Mouse (Mus musculus) liver, embryonic 16.5 days (tissue): ENCODE data around the gene Smyd1. TPM values are rescaled to one million over a fixed set of nuclear protein-coding genes. Genes with fewer than 3 reads are reported as not detected.

Experiments used
- ATAC-seq: fragments of 200-750 bp; cut with Nextera tagmentation; 2 replicates; pipeline ENCODE4 v1.8.0; 2017; ENCODE audit warnings: low read depth, mild to moderate bottlenecking, moderate number of reproducible peaks, moderate library complexity
- H3K27ac ChIP-seq: fragments of 300-500 bp; sonication (generic); 2 replicates; pipeline ENCODE4 v1.5.1; 2014; ENCODE audit warnings: mild to moderate bottlenecking, low read length
- H3K27me3 ChIP-seq: fragments of 300-500 bp; sonication (generic); 2 replicates; pipeline ENCODE4 v1.6.1; 2014; ENCODE audit warnings: low read depth, low read length, mixed read lengths; ENCODE audit not compliant: control insufficient read depth, insufficient read depth
- H3K36me3 ChIP-seq: fragments of 300-500 bp; sonication (generic); 2 replicates; pipeline ENCODE4 v1.6.1; 2014; ENCODE audit warnings: mild to moderate bottlenecking; ENCODE audit not compliant: control insufficient read depth, insufficient read depth
- H3K4me1 ChIP-seq: fragments of 300-500 bp; sonication (generic); 2 replicates; pipeline ENCODE4 v1.6.1; 2014; ENCODE audit warnings: low read depth, low read length, mixed read lengths; ENCODE audit not compliant: control insufficient read depth
- H3K4me2 ChIP-seq: fragments of 300-500 bp; sonication (generic); 2 replicates; pipeline ENCODE4 v1.6.1; 2014; ENCODE audit warnings: low read depth, low read length, mixed read lengths
- H3K4me3 ChIP-seq: fragments of 300-500 bp; sonication (generic); 2 replicates; pipeline ENCODE4 v1.5.1; 2014; ENCODE audit warnings: low read depth, mild to moderate bottlenecking, low read length
- H3K9ac ChIP-seq: fragments of 300-500 bp; sonication (generic); 2 replicates; pipeline ENCODE4 v1.6.1; 2014; ENCODE audit warnings: low read depth, low read length
- H3K9me3 ChIP-seq: fragments of 300-500 bp; sonication (generic); replicated peaks from 2 replicates; pipeline ENCODE4 v1.6.1; 2016; ENCODE audit warnings: low read length; ENCODE audit not compliant: control insufficient read depth
- WGBS: fragments of 180-500 bp; shearing (Covaris S2); extraction: QIAGEN DNeasy Blood & Tissue Kit; methylation state at CpG from one replicate; pipeline ENCODE4 v1.1.7; 2014; ENCODE audit not compliant: insufficient replicate concordance; 5-methylcytosine and 5-hydroxymethylcytosine counted together
- polyA plus RNA-seq: library from polyadenylated mRNA; unstranded; fragments of >200 nt; fragmentation: Nextera tagmentation; extraction: Ambion mirVana; gene quantifications from 2 replicates; pipeline ENCODE4 v1.2.1, GENCODE M21; 2015

Gene Smyd1
- polyA plus RNA-seq, 1 experiment from 2014 or later: 0.64 TPM

GRCm38 (mm10) chr6:71298751-71299150, 23.3 kb downstream of the Smyd1 start:
- Histone ChIP-seq H3K27ac (no peak overlapping the region), H3K4me3 (no peak overlapping the region), H3K36me3 (no peaks in the 10 kb centered on the region), H3K9ac (no peak overlapping the region), H3K9me3 (no peaks in the 10 kb centered on the region), H3K27me3 (no peaks in the 10 kb centered on the region), H3K4me1 (no peaks in the 10 kb centered on the region), H3K4me2 (no peak overlapping the region)
- WGBS: 31% methylated on average over 3 of the region's 3 CpGs
- ATAC-seq: no peak

- Histone ChIP-seq H3K4me1 (no peaks in the 10 kb centered on the region), H3K36me3 (no peaks in the 10 kb centered on the region), H3K4me3 (no peak overlapping the region), H3K9me3 (no peaks in the 10 kb centered on the region), H3K4me2 (no peak overlapping the region), H3K27ac (no peak overlapping the region), H3K27me3 (no peaks in the 10 kb centered on the region), H3K9ac (no peak overlapping the region)
- ATAC-seq: no peak
- WGBS: 50% methylated on average over 2 of the region's 2 CpGs
These were observed 24.0 kb downstream of the Smyd1 start for GRCm38 (mm10) chr6:71298051-71298450.

GRCm38 (mm10) chr6:71295303-71295702, 26.7 kb downstream of the Smyd1 start:
- Histone ChIP-seq H3K27me3 (no peaks in the 10 kb centered on the region), H3K4me1 (no peaks in the 10 kb centered on the region), H3K27ac (no peak overlapping the region), H3K9ac (no peak overlapping the region), H3K4me3 (no peak overlapping the region), H3K4me2 (no peak overlapping the region), H3K9me3 (no peaks in the 10 kb centered on the region), H3K36me3 (no peaks in the 10 kb centered on the region)
- WGBS: 52% methylated on average over 6 of the region's 6 CpGs
- ATAC-seq: no peak

GRCm38 (mm10) chr6:71293509-71293908, 28.5 kb downstream of the Smyd1 start:
- Histone ChIP-seq H3K9ac (no peak overlapping the region), H3K4me2 (no peak overlapping the region)
- WGBS: 63% methylated on average over 14 of the region's 14 CpGs

GRCm38 (mm10) chr6:71279418-71279817, 42.6 kb downstream of the Smyd1 start:
- H3K4me2 ChIP-seq: no peak overlapping the region
- H3K9ac ChIP-seq: no peak overlapping the region
- H3K27ac ChIP-seq: no peak overlapping the region
- no peak for ATAC-seq
- H3K4me1 ChIP-seq: no peaks in the 10 kb centered on the region
- no peaks in the 10 kb centered on the region for H3K9me3 ChIP-seq
- WGBS: 54% methylated on average over 1 of the region's 1 CpGs
- peaks cover 3% of the 10 kb centered on the region for H3K36me3 ChIP-seq
- no peak overlapping the region for H3K4me3 ChIP-seq
- no peaks in the 10 kb centered on the region for H3K27me3 ChIP-seq

More at GRCm38 (mm10) chr6:71293509-71293908, 28.5 kb downstream of the Smyd1 start:
- Histone ChIP-seq H3K27me3 (no peaks in the 10 kb centered on the region), H3K36me3 (no peaks in the 10 kb centered on the region), H3K4me1 (no peaks in the 10 kb centered on the region), H3K9me3 (no peaks in the 10 kb centered on the region), H3K4me3 (no peak overlapping the region), H3K27ac (no peak overlapping the region)
- no peak for ATAC-seq

- Histone ChIP-seq H3K4me2 (no peak overlapping the region), H3K9me3 (no peaks in the 10 kb centered on the region), H3K4me3 (no peak overlapping the region), H3K27ac (no peak overlapping the region), H3K27me3 (no peaks in the 10 kb centered on the region), H3K4me1 (peaks cover 13% of the 10 kb centered on the region), H3K36me3 (no peaks in the 10 kb centered on the region), H3K9ac (no peak overlapping the region)
- no peak for ATAC-seq
- WGBS: 53% methylated on average over 1 of the region's 1 CpGs
These were observed 47.4 kb downstream of the Smyd1 start for GRCm38 (mm10) chr6:71274621-71275020.

GRCm38 (mm10) chr6:71273715-71274114, 48.3 kb downstream of the Smyd1 start:
- ATAC-seq: no peak
- no peak overlapping the region for H3K4me3 ChIP-seq
- H3K9me3 ChIP-seq: no peaks in the 10 kb centered on the region
- no peak overlapping the region for H3K9ac ChIP-seq
- peaks cover 13% of the 10 kb centered on the region for H3K4me1 ChIP-seq
- no peak overlapping the region for H3K27ac ChIP-seq
- H3K36me3 ChIP-seq: no peaks in the 10 kb centered on the region
- no peak overlapping the region for H3K4me2 ChIP-seq
- 79% methylated on average over 1 of the region's 1 CpGs for WGBS
- no peaks in the 10 kb centered on the region for H3K27me3 ChIP-seq

GRCm38 (mm10) chr6:71272316-71272741, 49.7 kb downstream of the Smyd1 start:
- Histone ChIP-seq H3K9me3 (no peaks in the 10 kb centered on the region), H3K27ac (peak overlapping the region; percentile 95), H3K4me3 (peak overlapping the region; percentile 95), H3K4me1 (peaks cover 13% of the 10 kb centered on the region), H3K4me2 (peak overlapping the region; percentile 88), H3K9ac (peak overlapping the region; percentile 99), H3K27me3 (no peaks in the 10 kb centered on the region), H3K36me3 (no peaks in the 10 kb centered on the region)
- ATAC-seq: no peak
- under 1% methylated on average over 11 of the region's 11 CpGs for WGBS

GRCm38 (mm10) chr6:71271389-71272315, 50.4 kb downstream of the Smyd1 start, which contains the start of gene Krcc1:
Gene Krcc1 (plus strand): TSS chr6:71271677.
- peak within 1 kb of the TSS; percentile 95 for H3K27ac ChIP-seq
- H3K4me3 ChIP-seq: peak within 1 kb of the TSS; percentile 95
- ATAC-seq: peak; percentile 90
- H3K9me3 ChIP-seq: no peaks in the 10 kb centered on the region
- peaks cover 13% of the 10 kb centered on the region for H3K4me1 ChIP-seq
- H3K27me3 ChIP-seq: no peaks in the 10 kb centered on the region
- H3K9ac ChIP-seq: peak within 1 kb of the TSS; percentile 99
- peak within 1 kb of the TSS; percentile 88 for H3K4me2 ChIP-seq
- WGBS: under 1% methylated on average over 78 of the region's 84 CpGs
- H3K36me3 ChIP-seq: no peaks in the 10 kb centered on the region
